Mouse (Mus musculus): Measurements from ENCODE around the gene Slc2a13. TPM values are rescaled to one million over a fixed set of nuclear protein-coding genes. Genes with fewer than 3 reads are reported as not detected.

Gene Slc2a13
- polyA plus RNA-seq, 1 experiment: 0.17 TPM

GRCm38 (mm10) chr15:91381864-91382263 lies 191.2 kb downstream of the Slc2a13 start:
- no peak for TF ChIP-seq CTCF (IDR thresholded peaks at IDR 0.05; ENCODE audit: low read depth, low read length)
- no peak for TF ChIP-seq POLR2A (IDR thresholded peaks at IDR 0.05; ENCODE audit: borderline replicate concordance, low read depth, low read length)
- Histone ChIP-seq H3K4me3 (ENCODE audit: insufficient read depth, low read length) (no peak overlapping the region), H3K27ac (ENCODE audit: insufficient read depth, low read depth, low read length) (no peak overlapping the region), H3K4me1 (ENCODE audit: control insufficient read depth, insufficient read depth, low read length) (no peaks in the 10 kb centered on the region)

DNA sequence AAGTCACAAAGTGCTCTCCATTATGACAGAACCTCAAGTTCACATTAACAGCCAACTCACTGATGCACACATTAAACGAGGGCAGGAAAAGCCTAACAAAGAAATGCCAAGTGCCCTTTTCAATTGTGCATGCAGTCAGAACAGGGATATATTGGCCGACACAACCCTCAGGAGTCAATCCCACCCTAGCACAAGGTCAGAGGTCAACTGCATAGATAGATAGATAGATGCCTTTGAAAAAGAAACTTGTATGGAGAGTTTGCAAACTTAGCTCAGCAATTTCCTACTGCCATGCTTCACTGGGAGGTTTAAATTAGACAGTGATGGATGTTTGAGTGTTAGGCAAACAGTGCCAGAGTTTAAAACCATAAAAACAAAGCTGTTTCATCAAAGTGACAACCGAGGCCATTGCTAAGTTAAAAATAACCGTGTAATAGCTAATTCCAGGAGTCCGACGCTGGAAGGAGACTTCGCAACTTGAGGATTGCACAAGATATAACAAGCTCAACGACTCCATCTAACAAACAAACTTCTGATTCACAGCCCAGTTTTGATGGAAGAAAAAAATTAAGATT lies 194.2 kb downstream of the Slc2a13 start:
- Histone ChIP-seq H3K4me1 (ENCODE audit: control insufficient read depth, insufficient read depth, low read length) (no peaks in the 10 kb centered on the region), H3K4me3 (ENCODE audit: insufficient read depth, low read length) (no peak overlapping the region), H3K27ac (ENCODE audit: insufficient read depth, low read depth, low read length) (no peak overlapping the region)
- TF ChIP-seq CTCF (IDR thresholded peaks at IDR 0.05; ENCODE audit: low read depth, low read length): no peak
- no peak for TF ChIP-seq POLR2A (IDR thresholded peaks at IDR 0.05; ENCODE audit: borderline replicate concordance, low read depth, low read length)

DNA sequence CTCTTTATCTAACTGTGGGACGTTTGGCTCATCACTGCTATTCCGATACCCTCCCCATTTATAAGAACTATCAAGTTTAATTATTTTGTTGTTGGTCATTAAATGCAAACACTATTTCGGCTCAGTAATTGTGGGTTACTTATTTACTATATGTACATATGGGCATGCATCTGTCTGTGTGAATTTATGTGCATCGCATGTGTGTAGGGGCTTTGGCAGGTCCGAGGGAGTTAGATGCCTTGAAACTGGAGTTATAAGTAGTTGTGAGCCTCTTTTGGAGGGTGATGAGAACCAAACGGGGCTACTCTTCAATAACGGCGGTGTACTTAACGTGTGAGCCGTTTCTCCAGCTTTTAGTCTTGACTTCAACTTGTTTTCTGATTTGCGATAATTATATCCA lies 195.5 kb downstream of the Slc2a13 start:
- H3K4me1 ChIP-seq (ENCODE audit: control insufficient read depth, insufficient read depth, low read length): no peaks in the 10 kb centered on the region
- TF ChIP-seq POLR2A (IDR thresholded peaks at IDR 0.05; ENCODE audit: borderline replicate concordance, low read depth, low read length): no peak
- no peak overlapping the region for H3K27ac ChIP-seq (ENCODE audit: insufficient read depth, low read depth, low read length)
- H3K4me3 ChIP-seq (ENCODE audit: insufficient read depth, low read length): no peak overlapping the region

DNA sequence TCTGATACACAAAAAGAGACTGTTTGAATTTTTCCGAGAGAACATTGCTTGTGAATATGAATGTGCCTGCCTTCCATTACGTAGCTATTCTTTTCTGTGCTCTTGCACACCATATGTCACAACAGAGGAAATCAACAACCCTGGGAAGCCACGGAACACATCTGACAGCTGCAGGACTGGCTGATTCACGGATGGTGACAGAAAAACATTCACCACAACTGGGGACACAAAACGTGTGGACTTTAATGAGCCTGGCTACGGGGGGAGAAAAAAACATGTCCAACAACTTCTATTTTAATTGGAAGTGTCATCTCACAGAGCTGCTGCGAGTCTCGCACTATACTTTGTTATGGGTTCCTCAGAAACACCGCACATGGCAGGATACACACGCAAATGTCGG lies 196.0 kb downstream of the Slc2a13 start:
- H3K4me3 ChIP-seq (ENCODE audit: insufficient read depth, low read length): no peak overlapping the region
- no peaks in the 10 kb centered on the region for H3K4me1 ChIP-seq (ENCODE audit: control insufficient read depth, insufficient read depth, low read length)
- H3K27ac ChIP-seq (ENCODE audit: insufficient read depth, low read depth, low read length): no peak overlapping the region
- TF ChIP-seq CTCF (IDR thresholded peaks at IDR 0.05; ENCODE audit: low read depth, low read length): no peak

DNA sequence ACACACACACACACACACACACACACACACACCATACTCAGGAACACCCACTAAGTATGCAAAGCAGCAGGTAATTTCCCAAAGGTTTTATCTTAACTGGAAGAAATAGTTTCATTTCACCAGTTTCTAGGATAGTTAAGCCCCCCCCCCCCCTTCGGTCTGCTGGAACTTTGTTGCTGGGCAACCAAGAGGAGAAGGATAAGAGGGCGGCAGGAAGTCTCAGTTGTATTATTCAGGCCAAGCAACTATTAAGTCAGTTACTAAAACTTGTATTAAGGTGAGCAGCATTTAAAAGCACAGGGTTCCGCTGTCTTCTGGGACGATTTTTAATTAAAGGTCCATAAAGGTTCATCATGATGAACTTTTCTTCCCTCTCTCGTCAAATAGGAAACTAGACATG lies 198.6 kb downstream of the Slc2a13 start:
- Histone ChIP-seq H3K4me1 (ENCODE audit: control insufficient read depth, insufficient read depth, low read length) (no peaks in the 10 kb centered on the region), H3K27ac (ENCODE audit: insufficient read depth, low read depth, low read length) (no peak overlapping the region), H3K4me3 (ENCODE audit: insufficient read depth, low read length) (no peak overlapping the region)
- TF ChIP-seq POLR2A (IDR thresholded peaks at IDR 0.05; ENCODE audit: borderline replicate concordance, low read depth, low read length): no peak
- TF ChIP-seq CTCF (IDR thresholded peaks at IDR 0.05; ENCODE audit: low read depth, low read length): no peak

GRCm38 (mm10) chr15:91373203-91373584 lies 199.9 kb downstream of the Slc2a13 start:
- Histone ChIP-seq H3K4me1 (ENCODE audit: control insufficient read depth, insufficient read depth, low read length) (no peaks in the 10 kb centered on the region), H3K27ac (ENCODE audit: insufficient read depth, low read depth, low read length) (no peak overlapping the region), H3K4me3 (ENCODE audit: insufficient read depth, low read length) (no peak overlapping the region)
- TF ChIP-seq CTCF (IDR thresholded peaks at IDR 0.05; ENCODE audit: low read depth, low read length) (no peak), POLR2A (IDR thresholded peaks at IDR 0.05; ENCODE audit: borderline replicate concordance, low read depth, low read length) (no peak)

DNA sequence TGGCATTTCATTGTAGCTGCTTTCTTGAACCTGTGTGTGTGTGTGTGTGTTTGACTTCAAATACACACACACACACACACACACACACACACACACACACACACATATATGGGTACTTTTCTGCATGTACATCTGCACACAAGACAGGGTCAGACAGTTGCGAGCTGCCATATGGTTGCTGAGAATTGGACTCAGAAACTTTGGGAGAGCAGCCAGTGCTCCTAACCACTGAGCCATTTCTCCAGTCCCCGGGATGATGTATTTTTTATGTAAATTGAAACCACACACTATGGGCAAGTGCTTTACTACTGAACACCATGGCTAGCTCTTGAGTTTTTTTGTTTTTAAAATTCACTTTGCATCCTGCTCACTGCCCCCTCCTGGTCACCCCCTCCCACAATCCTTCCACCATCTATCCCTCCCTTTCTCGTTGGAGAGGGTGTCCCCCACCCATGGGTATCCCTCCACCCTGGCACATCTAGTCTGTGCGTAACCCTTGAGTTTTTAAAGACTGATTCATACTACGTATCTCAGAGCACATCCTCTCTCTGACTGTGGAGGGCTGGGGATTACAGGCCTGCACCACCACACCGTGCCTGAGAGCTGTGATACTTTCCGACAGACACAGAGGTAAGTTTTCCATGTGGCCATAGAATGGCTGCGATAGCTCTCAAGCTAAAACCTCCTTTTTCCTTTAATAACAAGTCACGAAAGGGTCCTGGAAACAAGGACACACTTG lies 200.4 kb downstream of the Slc2a13 start:
- Histone ChIP-seq H3K27ac (ENCODE audit: insufficient read depth, low read depth, low read length) (no peak overlapping the region), H3K4me1 (ENCODE audit: control insufficient read depth, insufficient read depth, low read length) (no peaks in the 10 kb centered on the region), H3K4me3 (ENCODE audit: insufficient read depth, low read length) (no peak overlapping the region)
- TF ChIP-seq POLR2A (IDR thresholded peaks at IDR 0.05; ENCODE audit: borderline replicate concordance, low read depth, low read length): no peak
- no peak for TF ChIP-seq CTCF (IDR thresholded peaks at IDR 0.05; ENCODE audit: low read depth, low read length)

DNA sequence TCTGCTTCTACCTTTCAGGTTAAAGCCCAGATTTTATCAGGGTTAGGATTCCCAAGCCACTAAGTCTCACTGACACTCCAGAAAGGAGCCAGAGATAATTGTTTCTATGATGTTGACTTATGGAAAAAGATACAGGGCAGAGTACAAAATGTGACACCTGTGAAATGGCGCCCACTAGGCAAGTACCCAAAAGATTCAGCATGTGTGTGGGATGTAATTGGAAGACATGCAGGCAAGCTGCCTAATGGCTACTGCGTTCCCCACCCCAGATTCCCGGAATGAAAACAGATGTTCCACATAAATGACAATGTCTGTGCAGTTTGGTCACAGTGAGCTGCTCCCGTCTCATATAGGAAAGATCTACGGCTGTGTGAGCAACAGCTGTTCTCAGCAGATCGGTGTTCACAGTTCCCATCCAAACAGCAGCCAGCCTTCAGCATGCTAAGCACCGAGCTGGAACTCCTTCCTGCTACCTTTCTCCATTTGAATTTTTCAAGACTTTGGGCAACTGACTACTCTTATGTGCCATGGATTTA lies 201.1 kb downstream of the Slc2a13 start:
- no peaks in the 10 kb centered on the region for H3K4me1 ChIP-seq (ENCODE audit: control insufficient read depth, insufficient read depth, low read length)
- no peak overlapping the region for H3K4me3 ChIP-seq (ENCODE audit: insufficient read depth, low read length)
- TF ChIP-seq CTCF (IDR thresholded peaks at IDR 0.05; ENCODE audit: low read depth, low read length) (no peak), POLR2A (IDR thresholded peaks at IDR 0.05; ENCODE audit: borderline replicate concordance, low read depth, low read length) (no peak)
- H3K27ac ChIP-seq (ENCODE audit: insufficient read depth, low read depth, low read length): no peak overlapping the region

GRCm38 (mm10) chr15:91369736-91370449 lies 203.2 kb downstream of the Slc2a13 start:
- Histone ChIP-seq H3K4me3 (ENCODE audit: insufficient read depth, low read length) (no peak overlapping the region), H3K27ac (ENCODE audit: insufficient read depth, low read depth, low read length) (no peak overlapping the region), H3K4me1 (ENCODE audit: control insufficient read depth, insufficient read depth, low read length) (no peaks in the 10 kb centered on the region)
- TF ChIP-seq POLR2A (IDR thresholded peaks at IDR 0.05; ENCODE audit: borderline replicate concordance, low read depth, low read length) (no peak), CTCF (IDR thresholded peaks at IDR 0.05; ENCODE audit: low read depth, low read length) (no peak)

GRCm38 (mm10) chr15:91360495-91360894 lies 212.6 kb downstream of the Slc2a13 start:
- TF ChIP-seq CTCF (IDR thresholded peaks at IDR 0.05; ENCODE audit: low read depth, low read length): no peak
- Histone ChIP-seq H3K27ac (ENCODE audit: insufficient read depth, low read depth, low read length) (no peak overlapping the region), H3K4me1 (ENCODE audit: control insufficient read depth, insufficient read depth, low read length) (no peaks in the 10 kb centered on the region), H3K4me3 (ENCODE audit: insufficient read depth, low read length) (no peak overlapping the region)
